Mouse (Mus musculus) MEL (cell line): ENCODE results near the gene Pbx4. TPM values are rescaled to one million over a fixed set of nuclear protein-coding genes. Genes with fewer than 3 reads are reported as not detected.
A peak's percentile ranks its signal among the peaks of the same experiment; 100 is the strongest.

Experiments
- DNase-seq: peaks from one replicate; pipeline ENCODE4 v3.0.0; 2011; ENCODE audit warnings: low read depth, low spot score
- H3K27ac ChIP-seq: 2 replicates; pipeline ENCODE4 v1.5.1; 2012; ENCODE audit warnings: low read depth, mild to moderate bottlenecking, control low read depth, low read length, moderate library complexity; ENCODE audit not compliant: control insufficient read depth
- H3K27me3 ChIP-seq, 2 experiments: fragments of 150-350 bp in 1 of 2; sonication (generic) in 1 of 2; 2 replicates each; pipeline ENCODE4 v1.6.1; 2012; ENCODE audit warnings: low read length in 2 of 2, mild to moderate bottlenecking in 2 of 2, improper control_type of control experiment in 1 of 2, moderate library complexity in 1 of 2; ENCODE audit not compliant: insufficient read depth in 2 of 2, control insufficient read depth in 1 of 2
- H3K36me3 ChIP-seq, 2 experiments: 2 replicates each; pipeline ENCODE4 v1.6.1; 2012 to 2014; ENCODE audit warnings: low read length in 2 of 2, improper control_type of control experiment in 1 of 2, inconsistent platforms in 1 of 2, mild to moderate bottlenecking in 1 of 2; ENCODE audit not compliant: insufficient read depth in 2 of 2, control insufficient read depth in 1 of 2
- H3K4me1 ChIP-seq, 2 experiments: fragments of 150-350 bp in 1 of 2; sonication (generic) in 1 of 2; 2 replicates each; pipeline ENCODE4 v1.6.1; 2012; ENCODE audit warnings: low read length in 2 of 2, improper control_type of control experiment in 1 of 2, mild to moderate bottlenecking in 1 of 2; ENCODE audit not compliant: insufficient read depth in 2 of 2, control insufficient read depth in 1 of 2
- H3K4me3 ChIP-seq, 2 experiments: fragments of 150-350 bp in 1 of 2; sonication (generic) in 1 of 2; 2 replicates each; pipeline ENCODE4 v1.5.1; 2012; ENCODE audit warnings: low read depth in 2 of 2, low read length in 2 of 2, mild to moderate bottlenecking in 2 of 2, moderate library complexity in 2 of 2, control low read depth in 1 of 2, improper control_type of control experiment in 1 of 2; ENCODE audit not compliant: control insufficient read depth in 1 of 2, insufficient read depth in 1 of 2
- H3K79me2 ChIP-seq: 2 replicates; pipeline ENCODE4 v1.6.1; 2012; ENCODE audit warnings: mild to moderate bottlenecking, low read length, moderate library complexity; ENCODE audit not compliant: control insufficient read depth, poor library complexity, insufficient read depth
- H3K9ac ChIP-seq: 2 replicates; pipeline ENCODE4 v1.6.1; 2012; ENCODE audit warnings: low read depth, mild to moderate bottlenecking, control low read depth, low read length, moderate library complexity; ENCODE audit not compliant: control insufficient read depth, poor library complexity, severe bottlenecking
- H3K9me3 ChIP-seq: fragments of 150-350 bp; sonication (generic); replicated peaks from 2 replicates; pipeline ENCODE4 v1.6.1; 2012; ENCODE audit warnings: mild to moderate bottlenecking, low read length, improper control_type of control experiment, moderate library complexity; ENCODE audit not compliant: insufficient read depth
- BHLHE40 ChIP-seq: IDR thresholded peaks from 2 replicates; pipeline ENCODE4 v1.6.1; 2012; ENCODE audit warnings: low read depth, mild to moderate bottlenecking, inconsistent platforms, low read length, improper control_type of control experiment, borderline replicate concordance
- CTCF ChIP-seq, 3 experiments: IDR thresholded peaks in 2 of 3; conservative IDR thresholded peaks in 1 of 3; 2 replicates each; pipeline ENCODE4 v1.5.1; 2011 to 2012; ENCODE audit warnings: low read length in 3 of 3, low read depth in 2 of 3, mild to moderate bottlenecking in 2 of 3, improper control_type of control experiment in 1 of 3, inconsistent platforms in 1 of 3, mixed read lengths in 1 of 3, moderate library complexity in 1 of 3; ENCODE audit not compliant: control insufficient read depth in 1 of 3, insufficient read depth in 1 of 3, poor library complexity in 1 of 3, severe bottlenecking in 1 of 3
- E2F4 ChIP-seq: IDR thresholded peaks from 2 replicates; pipeline ENCODE4 v1.6.1; 2011; ENCODE audit warnings: low read depth, low read length, improper control_type of control experiment, borderline replicate concordance
- ELF1 ChIP-seq: IDR thresholded peaks from 2 replicates; pipeline ENCODE4 v1.6.1; 2014; ENCODE audit warnings: low read depth, mild to moderate bottlenecking, inconsistent platforms, low read length, improper control_type of control experiment, moderate library complexity
- EP300 ChIP-seq, 2 experiments: IDR thresholded peaks; 2 replicates each; pipeline ENCODE4 v1.6.1; 2011; ENCODE audit warnings: improper control_type of control experiment in 2 of 2, low read length in 2 of 2, low read depth in 1 of 2, mild to moderate bottlenecking in 1 of 2
- ETS1 ChIP-seq: IDR thresholded peaks from 2 replicates; pipeline ENCODE4 v1.6.1; 2012; ENCODE audit warnings: low read depth, mild to moderate bottlenecking, inconsistent platforms, low read length, improper control_type of control experiment, moderate library complexity
- HCFC1 ChIP-seq: IDR thresholded peaks from 2 replicates; pipeline ENCODE4 v1.6.1; 2012; ENCODE audit warnings: low read depth, mild to moderate bottlenecking, inconsistent platforms, low read length, improper control_type of control experiment, moderate library complexity
- JUND ChIP-seq: IDR thresholded peaks from 2 replicates; pipeline ENCODE4 v1.6.1; 2011; ENCODE audit warnings: low read depth, mild to moderate bottlenecking, improper control_type of control experiment, low read length
- KAT2A ChIP-seq: conservative IDR thresholded peaks from 2 replicates; pipeline ENCODE4 v1.6.1; 2012; ENCODE audit warnings: low read depth, low read length, improper control_type of control experiment, inconsistent platforms
- MAFK ChIP-seq: IDR thresholded peaks from 2 replicates; pipeline ENCODE4 v1.6.1; 2011; ENCODE audit warnings: low read depth, mild to moderate bottlenecking, low read length, improper control_type of control experiment, borderline replicate concordance
- MAX ChIP-seq: IDR thresholded peaks from 2 replicates; pipeline ENCODE4 v1.6.1; 2011; ENCODE audit warnings: low read length, improper control_type of control experiment
- MAZ ChIP-seq: IDR thresholded peaks from 2 replicates; pipeline ENCODE4 v1.6.1; 2012; ENCODE audit warnings: low read depth, mild to moderate bottlenecking, inconsistent platforms, low read length, improper control_type of control experiment
- NELFE ChIP-seq: IDR thresholded peaks from 2 replicates; pipeline ENCODE4 v1.6.1; 2011; ENCODE audit warnings: low read depth, low read length, improper control_type of control experiment
- POLR2AphosphoS2 ChIP-seq: IDR thresholded peaks from 2 replicates; pipeline ENCODE4 v1.6.1; 2011; ENCODE audit warnings: low read length, improper control_type of control experiment
- POLR2AphosphoS5 ChIP-seq: IDR thresholded peaks from 2 replicates; pipeline ENCODE4 v1.6.1; 2012; ENCODE audit warnings: low read depth, borderline replicate concordance, mild to moderate bottlenecking, inconsistent platforms, low read length, moderate library complexity, mixed read lengths
- RCOR1 ChIP-seq: IDR thresholded peaks from 2 replicates; pipeline ENCODE4 v1.6.1; 2012; ENCODE audit warnings: low read depth, mild to moderate bottlenecking, inconsistent platforms, low read length, improper control_type of control experiment
- SIN3A ChIP-seq: IDR thresholded peaks from 2 replicates; pipeline ENCODE4 v1.6.1; 2012; ENCODE audit warnings: low read length, improper control_type of control experiment, inconsistent platforms
- TAL1 ChIP-seq: IDR thresholded peaks from 2 replicates; pipeline ENCODE4 v1.6.1; 2012; ENCODE audit warnings: mild to moderate bottlenecking, inconsistent platforms, low read length, moderate library complexity, mixed read lengths
- TBP ChIP-seq: IDR thresholded peaks from 2 replicates; pipeline ENCODE4 v1.8.0; 2011; ENCODE audit warnings: low read depth, low read length, improper control_type of control experiment
- TCF12 ChIP-seq: IDR thresholded peaks from 2 replicates; pipeline ENCODE4 v1.6.1; 2014; ENCODE audit warnings: low read depth, mild to moderate bottlenecking, inconsistent platforms, low read length, improper control_type of control experiment, moderate library complexity
- USF2 ChIP-seq, 2 experiments: IDR thresholded peaks; 2 replicates each; pipeline ENCODE4 v1.6.1; 2011 to 2012; ENCODE audit warnings: improper control_type of control experiment in 2 of 2, low read length in 2 of 2, borderline replicate concordance in 1 of 2, inconsistent platforms in 1 of 2, low read depth in 1 of 2, mild to moderate bottlenecking in 1 of 2; ENCODE audit not compliant: insufficient read depth in 1 of 2
- ZMIZ1 ChIP-seq: IDR thresholded peaks from 2 replicates; pipeline ENCODE4 v1.6.1; 2012; ENCODE audit warnings: low read depth, mild to moderate bottlenecking, inconsistent platforms, low read length, improper control_type of control experiment, moderate library complexity
- polyA plus RNA-seq, 2 experiments: library from polyadenylated mRNA; stranded (reverse) in 1 of 2; unstranded in 1 of 2; fragments of >175 nt in 1 of 2; fragments of >200 nt in 1 of 2; gene quantifications; 2 replicates each; pipeline versions ENCODE4 v1.2.1 to v1.2.4; 2012; ENCODE audit warnings: low replicate concordance in 2 of 2, low read depth in 1 of 2; ENCODE audit not compliant: insufficient read length in 2 of 2, insufficient read depth in 1 of 2, missing spikeins in 1 of 2
- total RNA-seq: library from RNA; depleted of rRNA; stranded (reverse); fragments of 300-350 nt; gene quantifications from 2 replicates; pipeline ENCODE4 v1.2.3, GENCODE M21; 2012

Gene Pbx4
- total and polyA plus RNA-seq, 3 experiments, result 9.3 to 15.6 TPM; not detected in 1

DNA sequence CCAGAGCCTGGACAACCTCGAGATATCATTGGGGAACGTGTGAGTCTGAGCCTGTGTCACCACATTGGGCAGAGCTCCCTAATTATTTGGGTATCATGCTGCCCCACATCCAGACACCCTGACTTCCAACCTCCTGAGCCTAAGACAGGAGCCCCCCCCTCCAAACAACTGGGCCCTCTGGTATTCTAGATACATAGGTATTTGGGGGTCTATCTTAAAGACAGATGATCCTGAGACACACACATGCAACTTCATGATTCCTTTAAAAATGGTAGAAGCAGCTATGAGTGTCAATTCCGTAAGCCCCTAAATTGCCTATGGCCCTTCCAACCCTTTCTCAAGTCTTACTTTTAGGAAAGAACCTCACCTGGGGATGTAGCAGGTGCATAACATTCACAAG is 22.5 kb upstream of the Pbx4 start:
- no peak for DNase-seq
- peaks cover 7% of the 10 kb centered on the region for H3K79me2 ChIP-seq
- TF ChIP-seq MAX, result no peak
- TF ChIP-seq ZMIZ1, result no peak
- TF ChIP-seq KAT2A, result no peak
- no peak for TF ChIP-seq ETS1
- TF ChIP-seq TBP, result no peak
- TF ChIP-seq TCF12, result no peak
- no peak for TF ChIP-seq TAL1
- TF ChIP-seq ELF1, result no peak
- no peak for TF ChIP-seq EP300 (IDR thresholded peaks at IDR 0.05; ENCODE audit: low read depth in 1 of 2, low read length in 2 of 2)
- no peak for TF ChIP-seq USF2 (IDR thresholded peaks at IDR 0.05; ENCODE audit: borderline replicate concordance in 1 of 2, insufficient read depth in 1 of 2, low read depth in 1 of 2, low read length in 2 of 2)
- no peak for TF ChIP-seq JUND
- TF ChIP-seq RCOR1, result no peak
- TF ChIP-seq MAFK, result no peak
- TF ChIP-seq HCFC1, result no peak
- no peak for TF ChIP-seq E2F4
- TF ChIP-seq POLR2AphosphoS2, result no peak
- no peak for TF ChIP-seq SIN3A
- no peak for TF ChIP-seq POLR2AphosphoS5
- TF ChIP-seq BHLHE40, result no peak
- TF ChIP-seq MAZ, result no peak
- H3K9ac ChIP-seq, result peak overlapping the region; percentile 10; the same call in 1 of the 2 replicates
- H3K27ac ChIP-seq, result no peak overlapping the region
- H3K4me1 ChIP-seq, result no peaks in the 10 kb centered on the region
- no peaks in the 10 kb centered on the region for H3K9me3 ChIP-seq
- peaks cover 4 to 6% of the 10 kb centered on the region in 2 experiments; a peak in 2 of 4 replicates for H3K36me3 ChIP-seq
- H3K27me3 ChIP-seq, result no peaks in the 10 kb centered on the region
- H3K4me3 ChIP-seq, result no peak overlapping the region

- TF ChIP-seq HCFC1 (no peak), CTCF (IDR thresholded peaks at IDR 0.05 in 2 of 3, conservative IDR thresholded peaks at IDR 0.05 in 1 of 3; ENCODE audit: control insufficient read depth in 1 of 3, insufficient read depth in 1 of 3, low read depth in 2 of 3, low read length in 3 of 3, poor library complexity in 1 of 3, severe bottlenecking in 1 of 3) (no peak; a peak in 1 of 6 replicates), RCOR1 (no peak), NELFE (no peak)
- DNase-seq, result no peak
- Histone ChIP-seq H3K9me3 (no peaks in the 10 kb centered on the region), H3K4me3 (no peak overlapping the region), H3K36me3 (no peaks in the 10 kb centered on the region; a peak in 2 of 4 replicates), H3K4me1 (no peaks in the 10 kb centered on the region), H3K79me2 (no peaks in the 10 kb centered on the region; the same call in 1 of the 2 replicates), H3K9ac (no peak overlapping the region), H3K27ac (no peak overlapping the region), H3K27me3 (no peaks in the 10 kb centered on the region)
These were observed 17.4 kb upstream of the Pbx4 start for GRCm38 (mm10) chr8:69814881-69815280.
